Mouse (Mus musculus) activated CD4-positive, CD25-positive, alpha-beta regulatory T cell, adult 4 months (primary cell): ENCODE data around the gene Ddx39b. TPM values are rescaled to one million over a fixed set of nuclear protein-coding genes. Genes with fewer than 3 reads are reported as not detected.

Experiments used
- ATAC-seq: one replicate; pipeline ENCODE4 v1.8.0; 2017
- polyA plus RNA-seq, 2 experiments: library from polyadenylated mRNA; unstranded; fragments of 100-300 nt; shearing (Covaris generic); gene quantifications; one replicate each; pipeline ENCODE4 v1.2.1; 2017

Ddx39b gene
- 100 to 1,000 TPM; 200 to 247 TPM for polyA plus RNA-seq

DNA sequence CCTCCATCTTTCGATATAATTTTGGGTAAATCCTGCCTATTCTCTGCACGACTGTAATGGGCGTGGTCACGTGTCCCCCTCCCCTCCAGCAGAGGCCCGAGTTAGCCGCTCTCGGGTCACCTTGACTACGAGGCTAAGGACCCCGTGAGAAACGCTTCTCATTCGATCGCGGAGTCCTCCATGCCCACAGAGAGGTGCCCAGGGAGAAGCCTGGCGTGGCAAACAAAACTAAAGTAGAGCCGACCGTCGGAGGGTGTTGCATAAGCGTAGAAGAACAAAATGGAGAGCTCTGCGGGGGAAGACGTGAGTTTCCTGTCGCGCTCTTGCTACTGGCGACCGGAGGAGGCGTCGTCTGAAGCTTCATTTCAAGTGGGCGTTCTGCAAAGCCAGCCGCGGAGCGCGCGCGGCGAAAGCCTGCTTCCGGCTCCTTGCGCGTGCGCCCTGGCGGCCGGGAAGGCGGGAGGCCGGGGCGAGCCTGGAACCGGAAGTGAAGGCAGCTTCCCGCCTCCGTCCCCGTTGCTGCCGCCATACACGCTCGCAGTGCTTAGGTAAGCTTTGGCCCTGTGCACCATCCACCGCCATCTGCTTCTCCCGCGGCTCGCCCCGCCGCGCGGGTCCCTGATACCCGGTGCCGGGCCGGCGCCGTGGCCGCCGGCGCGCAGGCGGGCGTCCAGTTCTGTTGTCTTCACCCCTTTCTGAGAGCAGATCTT, at the start of gene Ddx39b:
Ddx39b (plus strand) TSS at position 442 of the 710 bp plus-strand sequence.
- peak; percentile 70 for ATAC-seq

DNA sequence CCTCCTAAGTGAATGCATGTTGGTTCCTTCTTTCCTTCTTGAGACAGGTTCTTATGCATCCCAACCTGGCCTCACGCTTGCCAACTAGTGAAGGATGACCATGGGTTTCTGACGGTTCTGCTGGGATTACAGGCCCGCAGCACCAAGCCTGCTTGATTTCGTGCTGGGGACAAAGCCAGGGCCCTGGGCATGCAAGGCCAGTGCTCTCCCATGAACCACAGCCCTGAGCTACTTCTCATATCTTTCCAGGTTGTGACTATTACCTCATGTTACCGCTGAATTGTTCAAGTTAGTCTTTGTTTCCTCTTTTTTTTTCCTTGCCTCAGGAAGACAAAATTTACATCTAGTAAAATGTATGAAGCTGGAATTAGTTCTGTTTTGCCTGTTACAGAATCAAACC, 48.6 kb upstream of the Ddx39b start:
- ATAC-seq = no peak

DNA sequence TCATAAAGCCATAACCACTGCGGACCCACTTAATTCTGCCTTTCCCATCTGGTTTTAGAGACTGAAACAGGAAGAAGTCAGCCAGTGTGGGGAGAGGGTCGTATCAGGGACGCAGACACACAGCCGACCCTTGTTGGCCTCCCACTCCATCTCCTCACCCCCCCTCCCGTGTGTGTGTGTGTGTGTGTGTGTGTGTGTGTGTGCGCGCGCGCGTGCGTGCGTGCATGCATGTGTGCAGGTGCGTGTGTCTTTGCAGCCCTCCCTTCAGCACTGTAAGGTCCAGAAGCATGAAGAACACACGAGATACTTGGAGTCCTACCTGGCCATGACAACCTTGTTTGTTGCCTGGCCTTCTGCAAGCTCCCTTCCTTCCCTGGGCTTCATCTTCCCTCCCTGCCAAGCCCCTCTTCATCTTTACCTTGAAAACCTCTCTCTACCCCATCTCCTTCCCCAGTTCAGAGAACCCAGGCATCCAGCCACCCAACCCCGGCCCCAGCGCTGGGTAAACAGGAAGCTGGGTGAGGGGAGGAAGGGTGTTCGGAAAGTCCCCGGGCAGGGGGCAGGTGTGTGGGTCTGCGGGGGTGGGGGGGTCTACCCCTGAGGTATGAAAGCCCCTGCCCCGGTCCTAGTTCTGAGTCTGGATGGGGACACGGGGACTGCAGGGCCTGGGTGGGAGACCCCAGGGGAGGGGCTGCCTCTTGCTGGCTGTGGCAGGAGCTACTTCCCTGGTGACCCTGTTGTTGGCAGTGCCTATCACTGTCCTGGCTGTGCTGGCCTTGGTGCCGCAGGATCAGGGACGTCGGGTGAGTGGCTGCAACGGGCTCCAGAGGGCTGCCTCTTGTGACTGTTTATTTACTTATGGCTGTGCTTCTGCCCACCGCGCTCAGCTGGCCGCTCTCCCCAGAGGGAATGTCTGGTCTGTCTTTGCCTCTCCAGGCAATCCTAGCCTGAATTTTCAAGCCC, 47.4 kb upstream of the Ddx39b start, which contains the start of gene Ltb:
Ltb (plus strand) TSS at position 559 of the 963 bp plus-strand sequence.
- peak; percentile 68 for ATAC-seq

DNA sequence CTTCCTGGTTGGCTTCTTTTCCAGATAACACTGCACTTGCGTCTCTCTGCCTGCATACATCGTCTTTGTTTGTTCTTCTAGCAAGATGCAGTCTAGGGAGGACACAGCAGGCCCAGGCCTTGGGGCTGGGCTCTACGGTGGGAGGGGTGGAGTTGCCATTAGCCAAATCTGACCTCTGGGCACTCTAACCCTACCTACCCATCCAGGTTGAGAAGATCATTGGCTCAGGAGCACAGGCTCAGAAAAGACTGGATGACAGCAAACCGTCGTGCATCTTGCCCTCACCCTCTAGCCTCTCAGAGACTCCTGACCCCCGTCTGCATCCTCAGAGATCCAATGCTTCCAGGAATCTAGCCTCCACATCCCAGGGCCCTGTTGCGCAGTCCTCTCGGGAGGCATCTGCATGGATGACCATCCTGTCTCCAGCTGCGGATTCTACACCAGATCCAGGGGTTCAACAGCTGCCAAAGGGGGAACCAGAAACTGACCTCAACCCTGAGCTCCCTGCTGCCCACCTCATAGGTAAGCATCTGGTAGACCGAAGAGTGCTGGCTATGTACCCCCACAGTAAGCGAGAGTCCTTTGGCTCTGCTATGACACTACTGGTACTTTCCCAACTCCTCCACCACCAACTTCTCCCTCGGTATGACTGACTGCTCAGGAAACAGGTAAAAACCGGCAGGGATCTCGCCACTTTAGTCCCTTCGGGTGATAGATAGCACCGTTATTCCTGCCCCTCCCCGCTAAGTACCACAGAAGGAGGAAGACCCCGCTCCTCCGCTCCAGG, 46.5 kb upstream of the Ddx39b start:
- no peak for ATAC-seq

DNA sequence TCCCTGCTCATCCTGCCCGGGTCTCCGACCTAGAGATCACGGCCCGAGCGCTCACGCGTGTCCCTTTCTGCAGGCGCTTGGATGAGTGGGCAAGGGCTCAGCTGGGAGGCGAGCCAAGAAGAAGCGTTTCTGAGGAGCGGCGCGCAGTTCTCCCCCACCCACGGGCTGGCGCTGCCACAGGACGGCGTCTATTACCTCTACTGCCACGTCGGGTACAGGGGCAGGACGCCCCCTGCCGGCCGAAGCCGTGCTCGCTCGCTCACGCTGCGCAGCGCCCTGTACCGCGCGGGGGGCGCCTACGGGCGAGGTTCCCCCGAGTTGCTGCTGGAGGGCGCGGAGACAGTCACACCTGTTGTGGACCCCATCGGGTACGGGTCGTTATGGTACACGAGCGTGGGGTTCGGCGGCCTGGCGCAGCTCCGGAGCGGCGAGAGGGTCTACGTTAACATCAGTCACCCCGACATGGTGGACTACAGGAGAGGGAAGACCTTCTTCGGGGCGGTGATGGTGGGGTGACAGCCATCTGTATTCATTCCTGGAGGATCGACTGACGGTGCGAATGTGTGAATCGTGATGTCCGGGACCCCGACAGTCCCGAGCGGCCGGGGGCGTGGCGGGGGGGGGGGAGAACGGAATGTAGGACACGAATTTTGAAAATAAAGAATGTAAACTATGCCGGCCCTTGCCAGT, 45.8 kb upstream of the Ddx39b start:
- ATAC-seq = peak; percentile 30

DNA sequence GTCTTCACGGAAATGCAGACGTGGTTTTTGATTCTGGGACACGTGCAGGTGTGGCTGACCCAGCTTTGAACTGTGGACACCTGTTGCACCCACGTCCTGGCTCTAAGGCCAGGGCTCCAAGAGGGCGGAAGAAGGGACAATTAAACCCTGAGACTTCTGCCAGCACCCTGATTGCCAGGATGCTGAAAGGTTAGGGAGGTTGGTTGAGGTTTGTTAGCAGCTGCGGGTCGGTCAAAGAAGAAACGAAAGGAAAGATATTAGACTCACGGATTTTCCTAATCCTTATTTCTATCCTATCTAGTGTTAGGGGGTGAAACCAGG, 45.3 kb upstream of the Ddx39b start:
- no peak for ATAC-seq

DNA sequence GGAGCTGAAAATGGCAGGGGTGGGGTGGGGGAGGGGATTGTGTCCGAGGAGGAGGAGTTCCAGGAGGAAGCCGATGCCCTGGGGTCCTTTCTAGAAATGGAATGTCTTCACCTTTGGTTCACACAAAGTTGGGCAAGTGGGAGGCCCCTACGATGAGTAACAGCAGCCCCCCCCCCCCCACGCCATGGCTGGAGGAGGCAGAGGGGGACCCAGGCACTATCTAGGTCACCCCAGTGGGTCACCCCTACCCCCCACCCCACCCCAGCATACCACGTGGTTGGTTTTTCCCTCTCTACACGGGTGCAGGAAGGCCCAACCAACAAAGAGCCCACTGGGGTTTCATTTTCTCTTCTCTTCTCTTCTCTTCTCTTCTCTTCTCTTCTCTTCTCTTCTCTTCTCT, 44.4 kb upstream of the Ddx39b start:
- no peak for ATAC-seq

DNA sequence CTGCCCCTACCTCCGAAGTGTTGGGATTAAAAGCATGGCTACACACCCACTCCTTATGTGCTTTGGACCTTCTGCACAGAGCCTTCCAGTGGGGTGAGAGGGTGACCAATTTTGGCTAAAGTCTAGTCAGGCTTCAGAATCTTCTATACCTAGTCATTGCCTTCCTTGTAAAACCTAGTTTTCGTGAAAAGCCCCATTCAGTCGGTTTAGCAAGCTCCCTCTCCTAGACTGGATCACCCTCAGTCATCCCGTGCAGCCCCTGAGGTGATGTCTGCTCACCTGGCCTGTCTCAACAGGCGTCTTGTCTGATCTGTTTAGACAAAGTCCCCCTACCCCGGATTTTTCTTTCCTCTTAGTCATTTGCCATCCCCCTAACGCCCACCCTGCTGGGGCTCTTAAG, 43.5 kb upstream of the Ddx39b start:
- ATAC-seq = no peak

DNA sequence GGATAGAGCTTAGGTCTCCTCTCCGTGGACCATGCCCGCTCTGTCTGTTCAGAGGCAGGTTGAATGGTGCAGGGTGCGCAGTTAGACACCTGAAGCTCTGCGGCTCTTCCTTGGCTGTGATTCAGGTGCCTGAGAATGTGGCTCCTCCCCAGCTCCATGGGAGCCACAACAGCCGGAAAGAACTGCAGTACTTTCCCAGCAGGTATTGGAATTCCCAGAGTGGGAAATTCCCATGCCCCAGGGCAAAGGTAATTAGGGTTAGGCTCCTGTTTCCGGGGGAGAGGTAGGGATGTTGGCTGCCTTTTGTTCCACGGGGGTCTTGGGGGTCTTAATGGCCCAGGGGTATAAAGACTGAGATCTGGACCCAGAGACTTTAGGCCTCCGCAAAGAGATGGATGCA, 42.6 kb upstream of the Ddx39b start:
- ATAC-seq = no peak

DNA sequence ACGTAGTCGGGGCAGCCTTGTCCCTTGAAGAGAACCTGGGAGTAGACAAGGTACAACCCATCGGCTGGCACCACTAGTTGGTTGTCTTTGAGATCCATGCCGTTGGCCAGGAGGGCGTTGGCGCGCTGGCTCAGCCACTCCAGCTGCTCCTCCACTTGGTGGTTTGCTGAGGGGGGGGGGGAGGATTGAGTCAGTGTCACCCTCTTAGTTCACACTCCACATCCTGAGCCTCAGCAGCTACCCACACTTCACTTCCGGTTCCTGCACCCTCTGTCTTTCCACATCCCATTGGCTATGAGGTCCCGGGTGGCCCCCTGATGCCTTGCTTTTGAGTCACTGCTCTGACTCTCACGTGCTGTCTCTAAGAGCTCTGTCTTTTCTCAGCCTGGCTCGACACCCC, 41.1 kb upstream of the Ddx39b start:
- peak; percentile 70 for ATAC-seq

DNA sequence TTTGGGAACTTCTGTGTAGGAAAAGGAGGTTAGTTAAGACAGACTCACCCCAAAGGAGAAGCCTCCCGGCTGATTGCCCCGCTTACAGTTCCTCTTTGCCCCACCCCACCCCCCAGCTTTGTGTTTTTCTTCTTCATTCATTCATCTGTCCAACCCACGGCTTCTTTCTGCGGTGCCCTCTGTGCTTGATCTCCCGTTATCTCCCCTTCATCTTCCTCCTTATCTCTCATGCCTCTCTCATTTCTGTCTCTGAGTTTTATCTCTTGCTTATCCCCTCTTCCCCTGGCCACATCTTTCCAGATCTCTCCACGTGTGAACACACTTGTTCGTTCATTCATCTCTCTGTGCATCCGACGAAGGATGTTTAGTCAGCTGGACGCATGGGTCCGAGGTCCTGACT, 40.4 kb upstream of the Ddx39b start:
- no peak for ATAC-seq

DNA sequence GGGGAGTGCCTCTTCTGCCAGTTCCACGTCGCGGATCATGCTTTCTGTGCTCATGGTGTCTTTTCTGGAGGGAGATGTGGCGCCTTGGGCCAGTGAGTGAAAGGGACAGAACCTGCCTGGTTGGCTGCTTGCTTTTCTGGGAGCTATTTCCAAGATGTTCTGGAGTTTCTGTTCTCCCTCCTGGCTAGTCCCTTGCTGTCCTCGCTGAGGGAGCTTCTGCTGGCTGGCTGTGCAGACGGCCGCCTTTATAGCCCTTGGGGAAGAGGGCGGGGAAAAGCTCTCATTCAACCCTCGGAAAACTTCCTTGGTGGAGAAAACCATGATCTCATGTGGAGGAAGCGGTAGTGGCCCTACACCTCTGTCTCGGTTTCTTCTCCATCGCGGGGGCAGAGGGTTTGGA, 39.8 kb upstream of the Ddx39b start, which contains the start of gene Tnf:
Tnf (minus strand) TSS at position 221 of the 400 bp plus-strand sequence.
- peak; percentile 6 for ATAC-seq

DNA sequence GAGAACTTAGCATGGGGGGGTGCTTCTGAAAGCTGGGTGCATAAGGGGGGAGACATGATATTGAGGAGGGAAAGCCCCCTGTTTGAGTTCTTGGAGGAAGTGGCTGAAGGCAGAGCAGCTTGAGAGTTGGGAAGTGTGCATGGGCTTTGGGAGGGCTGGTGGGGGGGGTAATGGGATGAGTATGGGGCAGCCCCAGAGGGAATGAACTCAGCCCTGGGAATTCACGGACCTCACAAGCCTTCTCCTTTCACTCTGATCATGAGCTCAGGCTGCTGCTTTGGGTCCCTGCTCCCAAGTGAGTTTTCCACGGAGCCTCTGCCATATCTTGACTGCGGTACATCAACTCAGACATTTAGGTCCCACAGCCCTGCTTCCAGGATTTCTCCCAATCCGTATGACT, 39.1 kb upstream of the Ddx39b start:
- ATAC-seq = no peak

DNA sequence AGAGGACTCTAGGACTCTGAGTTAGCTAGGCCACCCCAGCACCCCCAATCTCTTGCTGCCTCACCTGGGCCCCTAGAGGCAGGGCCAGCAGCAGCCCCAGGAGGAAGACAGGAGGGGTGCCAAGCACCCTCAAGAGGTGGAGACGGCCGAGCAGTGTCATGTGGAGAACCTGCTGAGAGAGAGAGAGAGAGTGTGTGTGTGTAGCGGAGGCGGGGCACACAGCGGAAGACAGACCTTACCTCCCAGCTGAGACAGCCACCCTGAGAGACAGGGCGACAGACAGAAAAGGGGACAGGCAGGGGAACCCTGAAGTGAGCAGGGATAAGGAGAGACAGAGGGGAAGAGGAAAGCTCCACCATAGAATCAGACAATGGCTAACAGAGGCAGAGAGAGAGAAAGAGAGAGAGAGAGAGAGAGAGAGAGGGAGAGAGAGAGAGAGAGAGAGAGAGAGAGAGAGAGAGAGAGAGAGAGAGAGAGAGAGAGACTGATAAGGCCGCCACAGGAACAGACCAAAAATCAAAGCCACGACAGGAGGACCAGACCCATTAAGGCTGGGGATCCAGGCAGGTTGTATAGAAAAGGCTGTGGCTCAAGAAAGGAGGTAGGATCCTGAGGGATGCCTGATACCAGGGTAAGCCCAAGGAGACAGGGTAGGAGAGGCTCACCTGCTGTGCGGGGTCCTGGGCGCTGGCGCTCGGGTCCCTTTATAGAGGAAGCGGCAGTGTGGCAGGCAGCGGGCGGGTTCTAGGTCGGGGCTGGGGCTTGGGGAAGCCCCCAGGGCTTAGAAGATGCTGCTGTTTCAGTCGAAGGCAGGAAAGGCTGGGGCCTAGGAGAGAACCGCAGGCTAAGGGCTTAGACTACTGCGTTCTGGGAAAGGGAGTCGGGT, 36.8 kb upstream of the Ddx39b start, which contains the start of gene Lta:
Lta (minus strand) TSS at position 858 of the 886 bp plus-strand sequence.
- ATAC-seq = peak; percentile 55

DNA sequence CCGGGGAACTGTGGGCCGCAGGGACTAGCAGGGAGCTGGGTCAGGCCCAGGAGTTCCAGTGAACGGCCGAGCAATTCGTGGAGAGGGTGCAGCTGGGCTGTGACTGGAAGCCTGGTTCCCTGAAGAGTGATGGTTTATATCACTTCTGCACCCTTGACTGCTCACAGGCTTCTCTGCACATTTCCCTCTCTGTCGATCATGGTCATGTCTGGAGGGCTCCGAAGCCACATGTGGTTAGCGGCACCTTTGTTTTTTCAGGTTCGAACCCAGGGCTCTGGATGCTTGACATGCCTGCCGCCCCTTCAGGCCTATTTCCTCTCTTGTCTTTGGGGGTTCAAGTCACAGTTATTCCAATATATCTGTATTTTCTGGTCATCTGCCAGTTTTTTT, 36.2 kb upstream of the Ddx39b start:
- ATAC-seq = no peak

DNA sequence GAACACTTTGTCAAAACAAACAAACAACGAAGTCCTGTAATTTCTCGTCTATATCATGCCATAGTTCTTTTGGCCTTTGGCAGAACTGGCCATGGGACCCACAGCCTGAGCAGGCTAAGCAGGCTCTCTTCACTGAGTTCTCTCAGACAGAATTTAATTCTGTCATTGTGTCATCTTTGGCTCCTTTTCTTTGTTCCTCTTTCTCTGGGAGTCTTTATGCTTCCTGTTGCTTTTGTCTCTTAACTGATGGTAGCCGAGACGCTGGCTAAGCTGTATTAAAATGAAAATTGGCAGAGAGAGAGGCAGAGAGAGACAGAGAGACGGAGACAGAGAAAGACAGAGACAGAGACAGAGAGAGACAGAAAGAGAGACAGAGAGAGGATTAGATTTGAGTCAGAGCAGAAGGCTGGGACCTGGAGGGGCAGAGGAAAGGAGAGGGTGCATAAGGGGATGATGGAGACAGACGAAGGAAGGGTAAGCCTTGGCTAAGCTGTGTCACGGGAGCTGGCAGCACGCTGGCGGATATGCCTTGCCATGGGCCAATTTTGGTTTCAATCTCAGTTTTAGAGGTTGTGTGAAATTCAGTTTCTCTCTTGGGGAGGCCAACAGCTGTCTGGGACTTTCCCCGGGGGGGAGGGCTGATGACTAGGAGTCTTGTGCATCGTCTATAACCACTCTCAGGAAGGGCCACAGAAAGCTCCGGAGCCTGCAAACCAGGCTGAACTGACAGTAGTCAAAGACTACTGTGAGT, 31.6 kb upstream of the Ddx39b start:
- ATAC-seq = peak; percentile 90

DNA sequence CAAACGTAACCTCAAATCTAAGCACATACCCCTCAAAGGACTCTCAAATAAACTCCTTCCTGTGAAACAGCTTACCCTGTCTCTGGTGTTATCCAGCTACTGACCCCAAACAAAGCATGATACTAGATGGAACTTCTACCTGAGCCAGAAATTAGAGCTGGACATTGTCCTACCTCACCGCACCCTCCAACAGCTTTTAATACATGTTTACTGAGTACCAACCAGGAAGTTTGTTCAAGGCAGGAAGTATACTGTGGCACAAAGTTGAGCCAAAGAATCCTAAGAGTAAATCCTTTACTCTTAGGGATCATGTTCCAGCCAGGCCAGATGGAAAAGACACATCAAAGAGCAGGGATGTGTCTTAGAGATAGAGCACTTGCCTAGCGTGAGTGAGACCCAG, 31.0 kb upstream of the Ddx39b start:
- no peak for ATAC-seq

DNA sequence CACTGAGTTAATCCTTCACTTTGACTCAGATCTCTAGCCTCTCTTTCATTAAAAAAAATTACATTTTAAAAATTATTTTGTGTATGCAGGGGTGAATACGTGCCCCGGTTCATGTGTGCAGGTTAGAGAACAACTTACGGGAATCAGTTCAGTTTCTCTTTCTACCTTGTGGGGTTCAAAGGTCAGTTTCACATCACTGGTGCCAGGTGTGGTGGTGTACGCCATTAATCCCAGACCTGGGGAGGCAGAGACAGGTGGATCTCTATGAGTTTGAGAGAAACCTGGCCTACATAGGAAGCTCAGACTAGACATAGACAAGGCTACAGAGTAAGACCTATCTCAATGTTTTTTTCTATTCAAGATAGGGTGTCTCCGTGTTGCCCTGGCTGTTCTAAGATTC, 28.5 kb upstream of the Ddx39b start:
- no peak for ATAC-seq

DNA sequence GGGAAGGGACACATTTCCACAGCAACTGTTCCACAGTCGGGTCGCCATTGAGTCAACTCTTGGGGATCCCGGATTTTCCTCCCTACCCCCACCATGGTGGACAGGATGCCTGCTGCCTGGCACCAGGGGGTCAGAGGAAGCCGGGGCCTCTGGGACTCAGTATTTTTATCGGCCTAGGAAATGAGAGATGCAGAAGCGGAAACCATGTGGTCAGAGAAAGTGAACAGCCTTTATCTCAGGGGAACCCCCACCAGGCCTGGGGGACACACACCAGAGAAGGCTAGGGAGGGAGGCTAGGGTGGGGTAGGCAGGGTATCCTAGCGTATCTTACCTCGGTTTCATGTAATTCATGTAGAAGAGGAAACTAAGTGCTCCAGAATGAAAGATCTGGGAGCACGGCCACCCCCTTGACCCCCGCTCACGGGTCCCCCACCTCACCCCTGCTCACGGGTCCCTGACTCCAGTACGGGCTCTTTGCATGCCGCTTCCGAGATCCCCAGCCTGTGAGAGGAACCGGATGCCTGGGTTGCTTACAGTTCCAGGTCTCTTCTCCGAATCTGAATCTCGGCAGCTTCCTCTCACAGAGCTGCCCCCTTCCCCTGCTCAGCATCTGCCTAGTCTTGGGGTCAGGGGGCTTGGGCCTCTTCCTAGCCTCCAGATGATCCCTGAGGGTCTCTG, 22.9 kb upstream of the Ddx39b start:
- ATAC-seq = peak; percentile 60

DNA sequence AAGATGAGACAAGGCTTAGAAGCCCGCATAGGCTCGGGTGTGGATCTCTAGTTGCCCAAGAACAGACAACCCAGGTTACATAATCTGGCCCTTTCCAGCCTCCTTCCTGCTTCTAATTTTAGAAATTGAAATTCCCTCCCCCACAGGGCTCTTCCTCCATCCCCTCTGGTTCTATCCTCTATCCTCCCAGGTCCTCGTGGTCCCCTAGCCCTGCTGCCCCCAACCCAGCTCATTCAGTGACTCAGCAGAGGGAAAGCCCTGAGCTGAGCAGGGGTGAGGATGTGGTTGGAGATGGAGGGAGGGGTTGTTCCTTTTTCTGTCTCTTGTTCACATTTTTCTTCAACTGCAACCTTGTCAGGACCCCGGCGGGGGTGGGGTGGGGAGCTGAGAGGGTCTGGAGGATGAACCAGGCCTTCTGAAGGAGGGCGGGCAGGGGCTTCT, 21.9 kb upstream of the Ddx39b start:
- ATAC-seq = peak; percentile 76
